Mouse (Mus musculus): ENCODE results near the gene Efnb3. TPM values are rescaled to one million over a fixed set of nuclear protein-coding genes. Genes with fewer than 3 reads are reported as not detected.

Gene Efnb3
- polyA plus RNA-seq, 1 experiment, result 0.20 TPM

DNA sequence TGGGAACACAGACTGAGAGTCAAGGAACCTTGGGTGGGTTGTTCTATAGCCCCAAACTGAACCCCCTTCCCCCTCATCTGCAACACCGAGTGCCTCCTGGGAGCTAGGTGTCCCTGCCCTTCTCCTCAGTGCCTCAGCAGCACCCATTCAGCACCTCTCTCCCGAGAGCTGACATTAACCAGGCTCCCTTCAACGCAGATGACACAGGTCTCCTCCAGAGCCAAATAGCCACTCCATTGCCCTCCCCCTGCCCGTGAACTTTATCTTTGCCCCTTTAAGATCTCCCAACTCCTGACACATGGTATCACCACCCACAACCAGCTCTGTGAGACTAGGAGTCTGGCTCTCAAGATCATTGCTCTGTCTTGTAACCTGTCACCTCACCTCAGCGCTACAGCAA, 822 bp downstream of the Efnb3 start:
- H3K36me3 ChIP-seq (ENCODE audit: control insufficient read depth), result peaks cover 37% of the 10 kb centered on the region
- H3K4me1 ChIP-seq (ENCODE audit: control insufficient read depth), result peaks cover 12% of the 10 kb centered on the region
- no peaks in the 10 kb centered on the region; the same call in 1 of the 2 replicates for H3K9me3 ChIP-seq (ENCODE audit: control insufficient read depth, low read length)
- H3K4me3 ChIP-seq (replicated peaks), result no peak overlapping the region
- TF ChIP-seq TAL1 (IDR thresholded peaks at IDR 0.05; ENCODE audit: low read length) (no peak), GATA1 (IDR thresholded peaks at IDR 0.05; ENCODE audit: low read length) (no peak)
- peaks cover 58% of the 10 kb centered on the region for H3K27me3 ChIP-seq (ENCODE audit: control insufficient read depth)

DNA sequence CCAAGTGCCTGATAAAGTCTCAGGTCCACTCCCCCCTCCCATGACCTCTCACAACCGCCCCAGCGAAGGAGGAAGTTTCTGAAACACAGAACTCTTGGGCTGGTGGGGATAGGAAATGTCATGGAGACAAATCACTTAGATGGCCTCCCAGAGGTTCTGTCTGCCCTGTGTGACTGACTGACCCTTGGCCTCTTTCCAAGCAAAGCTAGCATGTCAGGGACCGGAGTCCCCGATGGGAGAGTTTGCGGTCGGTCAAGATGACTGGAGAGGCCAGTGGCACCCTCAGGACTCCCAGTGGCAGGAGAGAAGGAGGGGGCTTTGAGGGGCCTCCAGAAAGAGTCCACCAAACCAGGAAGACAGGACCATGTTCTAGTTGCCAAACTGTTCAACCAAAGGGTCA, 1.2 kb downstream of the Efnb3 start:
- Histone ChIP-seq H3K4me3 (replicated peaks) (no peak overlapping the region), H3K9me3 (ENCODE audit: control insufficient read depth, low read length) (no peaks in the 10 kb centered on the region; the same call in 1 of the 2 replicates), H3K36me3 (ENCODE audit: control insufficient read depth) (peaks cover 33% of the 10 kb centered on the region), H3K4me1 (ENCODE audit: control insufficient read depth) (peaks cover 8% of the 10 kb centered on the region), H3K27me3 (ENCODE audit: control insufficient read depth) (peaks cover 59% of the 10 kb centered on the region)
- TF ChIP-seq TAL1 (IDR thresholded peaks at IDR 0.05; ENCODE audit: low read length) (no peak), GATA1 (IDR thresholded peaks at IDR 0.05; ENCODE audit: low read length) (no peak)

DNA sequence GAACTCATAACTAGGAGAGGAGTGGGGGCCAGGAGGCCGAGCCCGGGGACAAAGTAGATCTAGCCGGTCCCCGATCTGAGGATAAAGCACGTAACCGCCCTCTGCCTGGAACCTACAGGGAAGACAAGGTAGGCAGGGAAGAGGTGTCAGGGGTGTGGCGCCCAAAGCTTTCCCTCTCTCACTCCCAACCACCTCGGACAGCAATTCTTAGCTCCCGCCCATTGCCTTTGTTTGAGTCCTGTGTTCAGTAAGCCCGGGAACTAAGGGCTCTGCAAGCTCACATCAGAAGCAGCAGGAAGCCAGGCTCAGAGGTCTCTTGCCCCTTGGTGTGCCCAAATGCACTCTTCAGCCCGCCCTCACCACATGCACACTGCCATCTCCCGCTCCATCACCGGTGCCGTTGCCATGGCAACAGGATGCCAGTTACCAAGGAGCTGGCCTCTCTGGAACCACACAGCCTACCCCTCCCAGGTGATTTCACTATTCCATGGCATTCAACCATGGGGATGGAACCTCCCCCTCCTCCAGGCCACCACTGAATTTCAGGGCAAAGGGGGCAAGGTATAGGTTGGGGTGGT, 2.5 kb downstream of the Efnb3 start:
- no peak for TF ChIP-seq TAL1 (IDR thresholded peaks at IDR 0.05; ENCODE audit: low read length)
- no peak for TF ChIP-seq GATA1 (IDR thresholded peaks at IDR 0.05; ENCODE audit: low read length)
- H3K36me3 ChIP-seq (ENCODE audit: control insufficient read depth), result peaks cover 20% of the 10 kb centered on the region
- no peak overlapping the region for H3K4me3 ChIP-seq (replicated peaks)
- H3K9me3 ChIP-seq (ENCODE audit: control insufficient read depth, low read length), result no peaks in the 10 kb centered on the region; the same call in 1 of the 2 replicates
- H3K4me1 ChIP-seq (ENCODE audit: control insufficient read depth), result peaks cover 5% of the 10 kb centered on the region
- peaks cover 71% of the 10 kb centered on the region for H3K27me3 ChIP-seq (ENCODE audit: control insufficient read depth)

DNA sequence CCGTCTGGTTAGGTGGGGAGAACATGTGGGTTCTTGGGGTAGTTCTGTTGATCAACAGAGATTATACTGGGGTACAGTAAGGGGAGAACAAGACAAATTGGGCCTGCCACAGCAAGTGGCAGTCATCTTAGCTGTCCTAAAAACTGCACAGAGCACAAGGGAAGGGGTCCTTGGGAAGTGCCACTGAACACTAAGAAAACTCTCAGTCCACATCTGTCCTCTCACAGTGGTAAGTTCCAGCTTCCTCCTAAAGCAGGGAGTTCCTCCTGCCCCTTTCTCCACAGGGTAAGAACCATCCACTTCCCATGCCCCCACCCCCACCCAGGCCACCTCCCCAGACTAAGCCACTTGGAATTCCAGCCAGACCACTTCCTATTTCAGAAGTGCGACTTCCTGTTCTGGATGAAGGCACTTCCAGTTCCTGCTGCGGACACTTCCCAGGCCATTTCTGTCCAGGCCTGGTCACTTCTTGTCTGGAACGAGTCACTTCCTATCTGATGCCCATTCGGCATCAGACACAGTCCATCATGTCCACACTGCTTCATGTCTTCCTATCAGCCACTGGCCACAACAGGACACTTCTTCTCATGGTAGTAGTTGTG, 5.4 kb downstream of the Efnb3 start:
- TF ChIP-seq TAL1 (IDR thresholded peaks at IDR 0.05; ENCODE audit: low read length) (no peak), GATA1 (IDR thresholded peaks at IDR 0.05; ENCODE audit: low read length) (no peak)
- H3K27me3 ChIP-seq (ENCODE audit: control insufficient read depth), result peaks cover 66% of the 10 kb centered on the region
- peaks cover 2% of the 10 kb centered on the region; the same call in 1 of the 2 replicates for H3K4me1 ChIP-seq (ENCODE audit: control insufficient read depth)
- H3K9me3 ChIP-seq (ENCODE audit: control insufficient read depth, low read length), result no peaks in the 10 kb centered on the region
- H3K36me3 ChIP-seq (ENCODE audit: control insufficient read depth), result no peaks in the 10 kb centered on the region
- no peak overlapping the region for H3K4me3 ChIP-seq (replicated peaks)

DNA sequence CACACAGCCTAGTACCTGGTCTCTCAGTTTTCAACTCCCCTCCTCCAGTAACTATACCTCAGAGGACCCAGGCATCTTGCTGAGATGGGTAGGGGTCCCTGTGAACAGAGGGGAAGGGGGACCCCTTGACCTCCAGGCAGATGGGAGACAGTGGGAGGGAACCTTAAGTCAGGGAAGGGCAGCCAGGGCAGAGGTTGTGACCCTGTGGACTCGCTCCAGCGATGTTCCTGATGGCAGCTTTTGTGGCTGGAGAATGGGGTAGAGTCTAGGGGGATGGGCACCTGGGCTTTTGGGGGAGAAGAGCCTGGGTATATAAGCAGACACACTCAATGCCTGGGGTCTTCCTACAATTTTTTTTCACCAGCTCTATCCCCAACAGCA, 6.7 kb downstream of the Efnb3 start:
- no peaks in the 10 kb centered on the region for H3K36me3 ChIP-seq (ENCODE audit: control insufficient read depth)
- H3K4me1 ChIP-seq (ENCODE audit: control insufficient read depth), result no peaks in the 10 kb centered on the region
- H3K9me3 ChIP-seq (ENCODE audit: control insufficient read depth, low read length), result no peaks in the 10 kb centered on the region
- H3K4me3 ChIP-seq (replicated peaks), result no peak overlapping the region
- TF ChIP-seq GATA1 (IDR thresholded peaks at IDR 0.05; ENCODE audit: low read length) (no peak), TAL1 (IDR thresholded peaks at IDR 0.05; ENCODE audit: low read length) (no peak)
- H3K27me3 ChIP-seq (ENCODE audit: control insufficient read depth), result peaks cover 66% of the 10 kb centered on the region

DNA sequence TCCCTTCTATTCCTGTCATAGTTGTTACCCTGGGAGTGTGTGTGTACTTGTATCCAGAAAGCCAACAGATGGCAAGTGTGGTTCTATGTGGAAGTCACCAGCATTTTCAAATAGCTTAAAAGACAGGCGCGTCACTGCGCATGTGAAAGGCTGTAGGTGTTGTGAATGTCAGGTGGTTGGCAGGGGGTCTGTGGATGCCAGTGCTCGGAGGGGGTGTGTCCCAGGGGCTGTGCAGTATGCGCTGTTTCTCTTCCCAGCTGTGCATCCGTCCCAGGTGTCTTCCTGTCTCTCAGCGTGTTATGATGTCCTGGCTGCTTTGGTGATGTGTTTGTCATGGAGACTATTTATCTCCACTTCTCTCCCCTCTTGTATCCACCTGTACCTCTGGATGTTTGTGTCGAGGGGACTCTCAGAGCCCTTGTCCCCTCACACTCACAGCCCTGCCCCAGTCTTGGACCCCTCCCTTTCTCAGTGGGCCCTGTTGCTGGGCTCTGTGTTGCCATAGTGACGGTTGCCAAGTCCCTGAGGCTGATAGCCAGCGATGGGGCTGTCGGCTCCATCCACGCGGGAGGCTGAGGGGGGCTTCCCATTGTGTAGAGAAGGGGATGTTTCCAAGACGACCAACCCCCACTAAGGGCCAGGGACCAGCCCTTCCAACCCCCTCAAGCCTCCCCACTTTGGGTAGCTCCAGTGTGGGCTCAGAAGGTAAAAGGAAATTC, 7.2 kb downstream of the Efnb3 start:
- Histone ChIP-seq H3K36me3 (ENCODE audit: control insufficient read depth) (no peaks in the 10 kb centered on the region), H3K27me3 (ENCODE audit: control insufficient read depth) (peaks cover 66% of the 10 kb centered on the region), H3K9me3 (ENCODE audit: control insufficient read depth, low read length) (no peaks in the 10 kb centered on the region), H3K4me3 (replicated peaks) (no peak overlapping the region), H3K4me1 (ENCODE audit: control insufficient read depth) (peaks cover under 1% of the 10 kb centered on the region)
- TF ChIP-seq TAL1 (IDR thresholded peaks at IDR 0.05; ENCODE audit: low read length) (no peak), GATA1 (IDR thresholded peaks at IDR 0.05; ENCODE audit: low read length) (no peak)

DNA sequence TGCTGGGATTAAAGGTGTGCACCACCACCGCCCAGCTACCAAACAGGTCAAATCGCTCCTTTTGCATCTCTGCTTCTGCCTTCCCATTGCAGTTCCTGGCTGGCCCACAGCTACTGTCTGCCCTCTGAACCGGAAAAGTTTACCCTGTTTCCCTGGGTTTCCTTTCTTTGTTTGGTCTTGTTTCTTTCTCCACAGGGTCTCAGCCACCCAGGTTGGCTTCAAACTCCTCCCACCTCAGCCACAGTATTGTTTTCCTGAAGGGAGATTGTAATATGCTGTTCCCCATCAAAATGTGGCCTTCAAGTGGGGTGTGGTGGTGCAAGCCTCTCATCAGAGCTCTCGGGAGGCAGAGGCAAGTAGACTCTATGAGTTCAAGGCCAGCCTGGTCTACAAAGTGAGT, 8.7 kb downstream of the Efnb3 start:
- H3K27me3 ChIP-seq (ENCODE audit: control insufficient read depth), result peaks cover 69% of the 10 kb centered on the region
- no peak overlapping the region for H3K4me3 ChIP-seq (replicated peaks)
- TF ChIP-seq TAL1 (IDR thresholded peaks at IDR 0.05; ENCODE audit: low read length) (no peak), GATA1 (IDR thresholded peaks at IDR 0.05; ENCODE audit: low read length) (no peak)
- peaks cover 15% of the 10 kb centered on the region for H3K4me1 ChIP-seq (ENCODE audit: control insufficient read depth)
- no peaks in the 10 kb centered on the region for H3K9me3 ChIP-seq (ENCODE audit: control insufficient read depth, low read length)
- H3K36me3 ChIP-seq (ENCODE audit: control insufficient read depth), result no peaks in the 10 kb centered on the region

DNA sequence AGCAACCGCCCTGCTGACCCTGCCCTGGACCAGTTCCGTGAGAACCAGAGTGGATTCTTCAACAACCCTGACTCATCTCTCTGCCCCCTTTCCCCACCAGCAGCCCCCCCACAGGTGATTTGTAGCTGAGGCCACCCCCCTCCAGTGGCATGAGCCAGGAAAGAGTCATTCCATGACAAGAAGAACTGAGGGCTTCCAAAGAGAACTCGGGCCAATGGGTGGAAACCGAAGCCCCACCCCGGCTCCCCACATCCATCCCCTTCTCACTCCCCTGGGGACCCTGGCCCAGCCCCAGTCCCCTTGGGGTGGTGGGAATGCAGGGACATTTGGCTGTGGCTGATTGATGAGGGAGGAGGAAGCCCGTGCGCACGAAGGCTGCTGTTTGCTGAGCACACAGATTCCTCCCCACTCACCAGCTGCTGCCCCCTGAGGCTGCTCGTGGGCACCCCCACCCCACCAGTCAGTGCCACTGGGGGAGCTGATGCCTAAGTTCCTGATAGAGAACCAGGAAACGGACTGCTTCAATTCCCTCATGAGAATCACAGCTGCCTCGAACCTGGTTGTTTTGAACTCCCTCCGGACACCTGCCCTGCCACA, 10.8 kb downstream of the Efnb3 start, which contains the start of gene Dnah2:
Dnah2 (minus strand) TSS at position 51 of the 597 bp plus-strand sequence.
- H3K27me3 ChIP-seq (ENCODE audit: control insufficient read depth), result peaks cover 76% of the 10 kb centered on the region

DNA sequence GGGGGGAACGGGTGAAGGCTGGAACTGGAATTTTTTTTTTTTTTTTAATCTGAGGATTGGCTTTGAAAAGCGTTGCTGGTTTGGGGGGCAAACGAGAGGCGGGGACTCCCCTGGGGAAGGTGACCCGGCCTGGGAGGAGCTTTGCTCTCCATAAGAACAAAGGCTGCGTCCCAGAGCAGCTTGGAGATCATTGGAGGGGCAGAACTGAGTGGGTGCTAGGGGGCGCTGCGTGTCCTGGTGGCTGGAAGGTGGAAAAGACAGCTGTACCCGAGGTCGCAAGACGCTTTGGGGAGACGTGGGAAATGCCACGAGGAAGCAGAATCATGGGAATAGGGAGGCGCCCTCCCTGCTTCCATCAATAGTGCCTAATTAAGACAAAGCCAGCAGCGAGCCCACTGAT, 12.9 kb downstream of the Efnb3 start:
- peaks cover 19% of the 10 kb centered on the region for H3K4me1 ChIP-seq (ENCODE audit: control insufficient read depth)
- H3K27me3 ChIP-seq (ENCODE audit: control insufficient read depth), result peaks cover 64% of the 10 kb centered on the region
- no peaks in the 10 kb centered on the region for H3K36me3 ChIP-seq (ENCODE audit: control insufficient read depth)
- TF ChIP-seq GATA1 (IDR thresholded peaks at IDR 0.05; ENCODE audit: low read length) (no peak), TAL1 (IDR thresholded peaks at IDR 0.05; ENCODE audit: low read length) (no peak)
- H3K4me3 ChIP-seq (replicated peaks), result peak overlapping the region; percentile 16
- no peaks in the 10 kb centered on the region for H3K9me3 ChIP-seq (ENCODE audit: control insufficient read depth, low read length)

More for the DNA sequence above, 10.8 kb downstream of the Efnb3 start, which contains the start of gene Dnah2:
- no peak within 1 kb of the TSS for H3K4me3 ChIP-seq (replicated peaks)
- H3K4me1 ChIP-seq (ENCODE audit: control insufficient read depth), result peaks cover 19% of the 10 kb centered on the region
- no peaks in the 10 kb centered on the region for H3K9me3 ChIP-seq (ENCODE audit: control insufficient read depth, low read length)
- TF ChIP-seq GATA1 (IDR thresholded peaks at IDR 0.05; ENCODE audit: low read length) (no peak), TAL1 (IDR thresholded peaks at IDR 0.05; ENCODE audit: low read length) (no peak)
- H3K36me3 ChIP-seq (ENCODE audit: control insufficient read depth), result no peaks in the 10 kb centered on the region

All from erythroblast, embryonic 14.5 days (primary cell).